Comparison of ENCODE assay signal across 12 mouse cellular contexts in genomic region chr5:137739471-137739870, GRCm38 (mm10). TPM values are rescaled to one million over a fixed set of nuclear protein-coding genes. Genes with fewer than 3 reads are reported as not detected.
DNase-seq lines count a peak whose midpoint lies in the region; ATAC-seq and TF ChIP-seq lines count a peak whose summit lies in the region.
"Had no signal": no experiment of that assay in that cellular context is flagged by ENCODE, and none has a peak within 500 bp of the region (broad histone marks: within the 10 kb centered on the region; RNA-seq: fewer than 3 reads in every experiment).

No protein-coding gene starts in this region.

- no peak for ATAC-seq in kidney, embryonic 14.5 days (ENCODE audit: low FRiP score, low TSS enrichment)
- ATAC-seq in embryonic facial prominence, embryonic 15.5 days (ENCODE audit: insufficient number of reproducible peaks, low FRiP score, low TSS enrichment, low read depth) = no peak
- ATAC-seq in hindbrain, embryonic 14.5 days (ENCODE audit: low FRiP score) = no peak
- ATAC-seq in neural tube, embryonic 13.5 days (ENCODE audit: low read depth) = no peak

- H3K9me3 ChIP-seq in kidney, embryonic 14.5 days (ENCODE audit: control insufficient read depth, low read length) = no peaks in the 10 kb centered on the region
- H3K9me3 ChIP-seq in embryonic facial prominence, embryonic 15.5 days (replicated peaks) = no peaks in the 10 kb centered on the region
- no peaks in the 10 kb centered on the region for H3K9me3 ChIP-seq in hindbrain, embryonic 14.5 days (ENCODE audit: control insufficient read depth, low read length)
- no peaks in the 10 kb centered on the region for H3K9me3 ChIP-seq in neural tube, embryonic 13.5 days

- no peak for TF ChIP-seq POLR2A in kidney, adult 2 months (IDR thresholded peaks at IDR 0.05; ENCODE audit: low read depth, low read length)

- DNase-seq in kidney, adult 2 months = no peak
- DNase-seq in hindbrain, embryonic 14.5 days (ENCODE audit: low spot score) = no peak
- no peak for DNase-seq in right cerebral cortex, postnatal 14 days
- DNase-seq in left cerebral cortex, adult 18-20 months (ENCODE audit: low spot score in 2 of 2) = no peak
- DNase-seq in kidney, postnatal 10 days = no peak
- DNase-seq: adrenal gland, adult 2 months; cerebellum, postnatal 10 days; kidney, adult 11 months had no signal

- peaks cover 13% of the 10 kb centered on the region; the same call in 1 of the 2 replicates for H3K4me1 ChIP-seq in kidney, embryonic 14.5 days (ENCODE audit: control insufficient read depth, insufficient read depth, low read length)
- 0 out of 2 replicates have a peak, but pooled peaks cover 3% of the 10 kb centered on the region for H3K4me1 ChIP-seq in kidney, adult 2 months (ENCODE audit: control insufficient read depth, insufficient read depth, low read length)
- peaks cover 44% of the 10 kb centered on the region for H3K4me1 ChIP-seq in embryonic facial prominence, embryonic 15.5 days
- H3K4me1 ChIP-seq in hindbrain, embryonic 14.5 days (replicated peaks; ENCODE audit: control insufficient read depth, insufficient read depth, low read length) = peaks cover 50% of the 10 kb centered on the region
- H3K4me1 ChIP-seq in neural tube, embryonic 13.5 days (replicated peaks) = peaks cover 56% of the 10 kb centered on the region

- H3K4me2 ChIP-seq in kidney, embryonic 14.5 days (replicated peaks; ENCODE audit: low read depth, low read length) = no peak overlapping the region
- peak overlapping the region; percentile 94 for H3K4me2 ChIP-seq in embryonic facial prominence, embryonic 15.5 days (replicated peaks)
- peak overlapping the region; percentile 91 for H3K4me2 ChIP-seq in hindbrain, embryonic 14.5 days (replicated peaks)
- peak overlapping the region; percentile 91 for H3K4me2 ChIP-seq in neural tube, embryonic 13.5 days

- 57% methylated on average over 9 of the region's 9 CpGs for WGBS in kidney, embryonic 14.5 days
- WGBS in kidney, adult 2 months = 87% methylated on average over 9 of the region's 9 CpGs
- WGBS in embryonic facial prominence, embryonic 15.5 days = 48% methylated on average over 9 of the region's 9 CpGs
- 41% methylated on average over 9 of the region's 9 CpGs for WGBS in hindbrain, embryonic 14.5 days
- WGBS in neural tube, embryonic 13.5 days = 41% methylated on average over 9 of the region's 9 CpGs

- no peak overlapping the region for H3K4me3 ChIP-seq in kidney, embryonic 14.5 days (ENCODE audit: low read length)
- no peak overlapping the region for H3K4me3 ChIP-seq in kidney, adult 2 months (ENCODE audit: insufficient read depth, low read depth, low read length)
- H3K4me3 ChIP-seq in embryonic facial prominence, embryonic 15.5 days (replicated peaks) = peak overlapping the region; percentile 66
- H3K4me3 ChIP-seq in hindbrain, embryonic 14.5 days (replicated peaks; ENCODE audit: low read length) = peak overlapping the region; percentile 60
- H3K4me3 ChIP-seq in neural tube, embryonic 13.5 days = peak overlapping the region; percentile 75

- TF ChIP-seq CTCF in kidney, adult 2 months (conservative IDR thresholded peaks at IDR 0.05; ENCODE audit: insufficient read depth, insufficient read length, low read depth, low read length) = no peak

- H3K27ac ChIP-seq in kidney, embryonic 14.5 days (ENCODE audit: low read depth, low read length) = no peak overlapping the region
- no peak overlapping the region for H3K27ac ChIP-seq in kidney, adult 2 months (ENCODE audit: insufficient read depth, low read depth, low read length)
- H3K27ac ChIP-seq in embryonic facial prominence, embryonic 15.5 days (replicated peaks) = peak overlapping the region; percentile 34; the same call in 1 of the 2 replicates
- H3K27ac ChIP-seq in hindbrain, embryonic 14.5 days = peak overlapping the region; percentile 82
- peak overlapping the region; percentile 81 for H3K27ac ChIP-seq in neural tube, embryonic 13.5 days (replicated peaks)
- H3K27ac ChIP-seq: liver, embryonic 14.5 days had no signal

- peak overlapping the region; percentile 34; the same call in 1 of the 2 replicates for H3K9ac ChIP-seq in kidney, embryonic 14.5 days (ENCODE audit: low read depth, low read length)
- H3K9ac ChIP-seq in embryonic facial prominence, embryonic 15.5 days = no peak overlapping the region
- peak overlapping the region; percentile 94 for H3K9ac ChIP-seq in hindbrain, embryonic 14.5 days
- H3K9ac ChIP-seq in neural tube, embryonic 13.5 days = peak overlapping the region; percentile 93
- H3K9ac ChIP-seq: liver, embryonic 14.5 days had no signal

- H3K27me3 ChIP-seq in kidney, embryonic 14.5 days (ENCODE audit: control insufficient read depth, insufficient read depth, low read length) = no peaks in the 10 kb centered on the region
- no peaks in the 10 kb centered on the region for H3K27me3 ChIP-seq in kidney, adult 2 months (replicated peaks; ENCODE audit: control insufficient read depth, insufficient read depth, low read length)
- no peaks in the 10 kb centered on the region for H3K27me3 ChIP-seq in embryonic facial prominence, embryonic 15.5 days
- H3K27me3 ChIP-seq in hindbrain, embryonic 14.5 days (ENCODE audit: control insufficient read depth, insufficient read depth, low read length) = no peaks in the 10 kb centered on the region
- H3K27me3 ChIP-seq in neural tube, embryonic 13.5 days = no peaks in the 10 kb centered on the region

- peaks cover 11% of the 10 kb centered on the region; the same call in 1 of the 2 replicates for H3K36me3 ChIP-seq in kidney, embryonic 14.5 days (ENCODE audit: control insufficient read depth, insufficient read depth, low read length)
- H3K36me3 ChIP-seq in kidney, adult 2 months (ENCODE audit: control insufficient read depth, insufficient read depth, low read length) = no peaks in the 10 kb centered on the region
- peaks cover 29% of the 10 kb centered on the region for H3K36me3 ChIP-seq in embryonic facial prominence, embryonic 15.5 days
- peaks cover 36% of the 10 kb centered on the region for H3K36me3 ChIP-seq in hindbrain, embryonic 14.5 days (replicated peaks; ENCODE audit: control insufficient read depth, insufficient read depth)
- H3K36me3 ChIP-seq in neural tube, embryonic 13.5 days = peaks cover 35% of the 10 kb centered on the region

RNA-seq across cellular contexts. Expression of gene Nyap1, which starts 1.9 kb away (rescaled TPM):
- 0.56 and 1.1 TPM in 2 replicates for polyA plus RNA-seq in kidney, embryonic 14.5 days (2014; fragmentation: Nextera tagmentation; extraction: Ambion mirVana)
- 3.1 and 4.1 TPM in 2 replicates for polyA plus RNA-seq in kidney, adult 2 months (2012; rRNA removed)
- 4.6 and 4.7 TPM in 2 replicates for polyA plus RNA-seq in embryonic facial prominence, embryonic 15.5 days (2015; fragmentation: Nextera tagmentation; extraction: Ambion mirVana)
- polyA plus RNA-seq in hindbrain, embryonic 14.5 days (2014; fragmentation: Nextera tagmentation; extraction: Ambion mirVana) = 14.2 and 18.8 TPM in 2 replicates
- polyA plus RNA-seq in neural tube, embryonic 13.5 days (2015; fragmentation: Nextera tagmentation; extraction: Ambion mirVana) = 23.4 and 25.4 TPM in 2 replicates
- total RNA-seq in left cerebral cortex, adult 18-20 months (2021) = 10 to 100 TPM; 80.1 to 82.0 TPM

RNA-seq across cellular contexts. Expression of gene Tsc22d4, which starts 6.1 kb away (rescaled TPM):
- polyA plus RNA-seq in kidney, embryonic 14.5 days (2014; fragmentation: Nextera tagmentation; extraction: Ambion mirVana) = 104 and 121 TPM in 2 replicates
- 71.2 and 78.4 TPM in 2 replicates for polyA plus RNA-seq in kidney, adult 2 months (2012; rRNA removed)
- 167 and 175 TPM in 2 replicates for polyA plus RNA-seq in embryonic facial prominence, embryonic 15.5 days (2015; fragmentation: Nextera tagmentation; extraction: Ambion mirVana)
- 67.6 and 72.8 TPM in 2 replicates for polyA plus RNA-seq in hindbrain, embryonic 14.5 days (2014; fragmentation: Nextera tagmentation; extraction: Ambion mirVana)
- 76.8 and 86.9 TPM in 2 replicates for polyA plus RNA-seq in neural tube, embryonic 13.5 days (2015; fragmentation: Nextera tagmentation; extraction: Ambion mirVana)
- total RNA-seq in left cerebral cortex, adult 18-20 months (2021) = 100 to 1,000 TPM; 139 to 145 TPM

RNA-seq across cellular contexts. Expression of gene Ppp1r35, which starts 39.2 kb away (rescaled TPM):
- 41.6 and 54.8 TPM in 2 replicates for polyA plus RNA-seq in kidney, embryonic 14.5 days (2014; fragmentation: Nextera tagmentation; extraction: Ambion mirVana)
- polyA plus RNA-seq in kidney, adult 2 months (2012; rRNA removed) = 30.6 and 36.6 TPM in 2 replicates
- 34.5 and 39.9 TPM in 2 replicates for polyA plus RNA-seq in embryonic facial prominence, embryonic 15.5 days (2015; fragmentation: Nextera tagmentation; extraction: Ambion mirVana)
- 51.1 and 58.7 TPM in 2 replicates for polyA plus RNA-seq in hindbrain, embryonic 14.5 days (2014; fragmentation: Nextera tagmentation; extraction: Ambion mirVana)
- polyA plus RNA-seq in neural tube, embryonic 13.5 days (2015; fragmentation: Nextera tagmentation; extraction: Ambion mirVana) = 38.1 and 39.7 TPM in 2 replicates
- total RNA-seq in left cerebral cortex, adult 18-20 months (2021) = 10 to 100 TPM; 23.7 to 25.7 TPM

RNA-seq across cellular contexts. Expression of gene Mepce, which starts 48.0 kb away (rescaled TPM):
- 11.8 and 16.4 TPM in 2 replicates for polyA plus RNA-seq in kidney, embryonic 14.5 days (2014; fragmentation: Nextera tagmentation; extraction: Ambion mirVana)
- polyA plus RNA-seq in kidney, adult 2 months (2012; rRNA removed) = 41.0 and 42.9 TPM in 2 replicates
- 12.4 and 13.7 TPM in 2 replicates for polyA plus RNA-seq in embryonic facial prominence, embryonic 15.5 days (2015; fragmentation: Nextera tagmentation; extraction: Ambion mirVana)
- polyA plus RNA-seq in hindbrain, embryonic 14.5 days (2014; fragmentation: Nextera tagmentation; extraction: Ambion mirVana) = 11.0 and 11.7 TPM in 2 replicates
- 9.9 and 12.3 TPM in 2 replicates for polyA plus RNA-seq in neural tube, embryonic 13.5 days (2015; fragmentation: Nextera tagmentation; extraction: Ambion mirVana)
- 10 to 100 TPM; 39.1 to 50.2 TPM for total RNA-seq in left cerebral cortex, adult 18-20 months (2021)

RNA-seq across cellular contexts. Expression of gene Zcwpw1, which starts 48.1 kb away (rescaled TPM):
- polyA plus RNA-seq in kidney, embryonic 14.5 days (2014; fragmentation: Nextera tagmentation; extraction: Ambion mirVana) = 21.8 and 27.4 TPM in 2 replicates
- 1.6 and 2.5 TPM in 2 replicates for polyA plus RNA-seq in kidney, adult 2 months (2012; rRNA removed)
- polyA plus RNA-seq in embryonic facial prominence, embryonic 15.5 days (2015; fragmentation: Nextera tagmentation; extraction: Ambion mirVana) = 22.4 and 26.1 TPM in 2 replicates
- polyA plus RNA-seq in hindbrain, embryonic 14.5 days (2014; fragmentation: Nextera tagmentation; extraction: Ambion mirVana) = 7.9 and 8.3 TPM in 2 replicates
- 10.4 and 12.4 TPM in 2 replicates for polyA plus RNA-seq in neural tube, embryonic 13.5 days (2015; fragmentation: Nextera tagmentation; extraction: Ambion mirVana)
- 1 to 10 TPM; 5.9 to 7.6 TPM for total RNA-seq in left cerebral cortex, adult 18-20 months (2021)

Comparison
In these comparisons a context has a peak if more than half of its experiments do, and no peak if none do; other contexts are left out.
1. H3K27ac ChIP-seq: peak in embryonic facial prominence, embryonic 15.5 days (single experiment), hindbrain, embryonic 14.5 days (single experiment) and neural tube, embryonic 13.5 days (single experiment); none in kidney, embryonic 14.5 days (single experiment) and kidney, adult 2 months (single experiment).
2. H3K4me3 ChIP-seq: peak in embryonic facial prominence, embryonic 15.5 days (single experiment), hindbrain, embryonic 14.5 days (single experiment) and neural tube, embryonic 13.5 days (single experiment); none in kidney, embryonic 14.5 days (single experiment) and kidney, adult 2 months (single experiment).